Mouse (Mus musculus): ENCODE data around the gene Snx21.
A peak's percentile ranks its signal among the peaks of the same experiment; 100 is the strongest.

The Snx21 gene

DNA sequence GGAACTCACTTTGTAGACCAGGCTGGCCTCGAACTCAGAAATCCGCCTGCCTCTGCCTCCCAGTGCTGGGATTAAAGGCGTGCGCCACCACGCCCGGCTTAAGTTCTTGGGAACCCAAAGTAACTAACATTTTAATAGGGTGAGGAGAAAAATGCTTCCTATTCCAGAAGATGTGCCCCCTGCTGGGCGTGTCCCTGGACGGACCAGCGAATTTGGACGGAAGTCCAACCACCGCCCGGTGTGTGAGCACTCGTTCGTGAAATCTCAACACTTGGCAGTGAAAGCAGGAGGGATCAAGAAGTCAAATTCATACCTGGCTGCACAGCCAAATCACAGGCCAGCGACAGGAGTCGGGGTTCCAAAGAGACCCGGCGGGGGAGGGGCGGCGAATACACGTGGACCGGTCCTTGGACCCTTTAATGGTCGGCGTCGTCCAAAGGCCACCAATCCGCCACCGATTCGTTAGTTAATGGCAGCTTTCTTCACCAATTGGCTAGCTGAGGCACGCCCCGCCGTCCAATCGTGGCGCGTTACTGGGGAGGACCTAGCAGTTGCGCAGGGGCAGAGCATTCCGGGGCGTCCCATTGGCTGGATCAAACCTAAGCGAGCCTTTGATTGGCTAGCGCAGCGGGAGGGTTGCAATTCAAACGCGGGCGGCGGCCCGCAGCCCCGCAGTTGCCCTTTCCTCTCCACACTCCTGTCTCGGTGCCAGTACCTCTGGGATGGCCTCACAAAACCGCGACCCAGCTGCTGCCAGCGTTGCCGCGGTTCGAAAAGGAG lies 16.2 kb upstream of the Snx21 start, which contains the start of gene Ube2c:
Gene Ube2c, plus strand, starts transcription at position 641 of the 780 bp plus-strand sequence.
- peak; percentile 69 for DNase-seq (ENCODE audit: extremely low read depth, low read depth, low spot score)

DNA sequence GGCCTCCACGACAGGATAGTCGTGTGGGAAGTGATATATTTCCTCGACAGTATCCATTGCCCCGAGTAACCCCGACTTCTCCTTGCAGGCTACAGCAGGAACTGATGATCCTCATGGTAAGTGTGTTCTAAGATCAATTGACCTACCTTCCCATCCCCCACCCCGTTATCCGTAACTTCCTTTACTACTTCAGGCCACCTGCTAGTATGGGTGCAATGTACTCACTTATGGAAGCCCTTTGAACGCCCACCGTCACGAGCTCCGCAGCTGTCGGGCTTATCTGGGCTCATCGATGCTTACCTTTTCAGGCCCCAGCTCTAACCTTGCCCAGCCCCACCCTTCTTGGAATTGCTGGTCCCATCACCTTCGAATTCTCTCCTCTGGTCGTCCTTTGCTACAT lies 15.3 kb upstream of the Snx21 start:
- DNase-seq (ENCODE audit: extremely low read depth, low read depth, low spot score) = no peak

DNA sequence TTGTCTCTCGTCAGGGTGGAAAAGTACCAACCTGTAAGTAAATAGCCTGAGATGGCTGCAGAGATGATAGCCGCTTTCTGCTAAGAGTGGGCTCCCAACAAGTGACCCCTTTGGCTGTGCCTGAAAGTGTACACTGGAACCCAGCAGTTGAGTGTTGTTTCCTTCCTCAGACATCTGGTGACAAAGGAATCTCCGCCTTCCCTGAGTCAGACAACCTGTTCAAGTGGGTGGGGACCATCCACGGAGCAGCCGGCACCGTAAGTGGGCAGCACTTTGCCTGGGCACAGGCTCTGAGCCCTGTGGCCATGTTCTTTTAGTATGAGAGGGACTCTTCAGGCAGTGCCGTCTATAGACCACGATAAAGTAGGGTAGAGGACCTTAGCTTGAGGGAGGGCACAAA lies 14.5 kb upstream of the Snx21 start:
- no peak for DNase-seq (ENCODE audit: extremely low read depth, low read depth, low spot score)

DNA sequence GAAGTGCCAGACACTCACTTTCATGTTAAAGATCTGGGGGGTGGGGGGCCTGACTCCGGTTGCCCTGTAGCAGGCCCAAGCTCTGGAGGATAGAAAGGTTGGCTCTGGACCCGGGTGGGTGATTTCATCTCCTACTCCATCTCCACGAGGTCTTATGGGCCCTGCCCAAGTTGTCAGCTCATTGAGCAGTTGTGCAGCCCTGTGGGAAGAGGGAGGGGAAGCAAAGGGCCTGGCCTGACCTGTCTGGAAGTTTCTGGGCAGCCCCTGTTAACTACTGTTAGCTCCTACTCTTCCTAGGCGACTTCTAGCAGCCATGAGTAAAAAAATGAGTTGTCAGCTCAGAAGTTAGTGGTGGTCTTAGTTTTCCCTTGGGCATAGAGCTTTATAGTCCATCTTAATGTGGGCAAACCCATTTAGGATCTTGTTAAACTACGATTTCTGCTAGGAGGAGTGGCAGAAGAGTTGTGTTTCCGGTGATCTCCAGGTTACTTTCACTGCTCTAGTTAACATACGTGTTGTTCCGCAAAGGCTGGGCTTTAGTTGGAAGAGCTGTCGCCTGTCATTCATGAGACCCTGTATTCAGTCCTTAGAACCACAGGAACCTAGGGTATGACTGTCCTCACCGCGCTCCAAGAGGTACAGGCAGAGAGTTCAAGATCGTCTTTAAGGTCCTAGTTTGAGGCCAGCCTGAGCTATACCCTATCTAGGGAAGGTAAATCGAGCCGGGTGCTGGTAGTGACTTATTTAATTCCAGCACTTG lies 12.2 kb upstream of the Snx21 start:
- no peak for DNase-seq (ENCODE audit: extremely low read depth, low read depth, low spot score)

DNA sequence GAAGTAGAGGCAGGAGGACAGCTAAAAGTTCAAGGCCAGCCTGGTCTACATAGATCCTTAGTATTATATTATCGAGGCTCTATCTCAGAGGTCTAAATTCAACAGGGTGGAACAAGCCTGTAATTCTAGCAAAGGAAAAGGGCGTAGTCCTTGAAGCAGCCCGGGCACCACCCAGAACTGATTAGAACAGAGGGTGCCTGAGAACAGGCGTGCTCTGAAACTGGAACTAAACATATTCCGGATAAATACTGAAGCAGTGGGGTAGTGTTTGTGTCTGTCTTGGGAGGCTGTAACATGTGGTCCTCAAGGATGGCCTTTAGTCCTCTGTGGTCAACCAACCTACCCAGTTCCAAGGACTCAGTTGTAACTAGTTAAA lies 11.6 kb upstream of the Snx21 start:
- DNase-seq (ENCODE audit: extremely low read depth, low read depth, low spot score) = no peak

DNA sequence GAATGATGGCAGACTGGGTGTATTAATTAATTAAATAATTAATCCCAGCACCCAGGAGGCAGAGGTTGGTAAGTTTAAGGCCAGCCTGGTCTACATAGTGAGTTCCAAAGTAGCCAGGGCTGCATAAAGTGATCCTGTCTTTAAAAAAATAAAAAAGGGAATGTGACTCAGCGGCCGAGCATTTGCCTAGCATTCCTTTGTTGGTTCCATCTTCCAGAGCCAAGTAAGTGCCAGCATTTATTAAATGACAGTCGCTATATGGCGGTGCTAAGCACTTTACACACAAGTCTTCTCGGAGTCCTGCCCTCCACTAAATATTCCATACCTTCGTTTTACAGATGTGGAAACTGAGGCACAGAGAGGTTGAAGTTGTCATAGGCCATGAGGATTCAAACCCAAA lies 9.5 kb upstream of the Snx21 start:
- no peak for DNase-seq (ENCODE audit: extremely low read depth, low read depth, low spot score)

DNA sequence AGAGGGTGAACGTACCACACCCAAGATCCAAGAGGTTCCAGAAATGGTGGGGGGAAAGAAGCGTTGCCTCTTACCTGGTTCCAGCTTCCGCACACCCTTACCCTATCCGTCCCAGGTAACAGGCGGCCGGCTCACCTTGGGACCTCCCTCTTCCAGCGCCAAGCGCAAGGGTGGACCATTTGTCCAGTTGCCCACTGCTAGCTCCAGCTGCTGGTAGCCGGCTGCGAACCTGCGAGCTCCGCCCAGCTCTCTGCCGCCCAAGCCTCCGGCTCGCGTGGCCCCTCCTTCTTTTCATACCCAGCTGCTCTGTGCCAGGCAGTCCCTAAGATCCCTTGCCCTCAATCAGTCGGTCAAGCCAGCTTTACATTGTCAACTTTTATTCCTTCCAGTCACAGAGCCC lies 8.8 kb upstream of the Snx21 start:
- no peak for DNase-seq (ENCODE audit: extremely low read depth, low read depth, low spot score)

DNA sequence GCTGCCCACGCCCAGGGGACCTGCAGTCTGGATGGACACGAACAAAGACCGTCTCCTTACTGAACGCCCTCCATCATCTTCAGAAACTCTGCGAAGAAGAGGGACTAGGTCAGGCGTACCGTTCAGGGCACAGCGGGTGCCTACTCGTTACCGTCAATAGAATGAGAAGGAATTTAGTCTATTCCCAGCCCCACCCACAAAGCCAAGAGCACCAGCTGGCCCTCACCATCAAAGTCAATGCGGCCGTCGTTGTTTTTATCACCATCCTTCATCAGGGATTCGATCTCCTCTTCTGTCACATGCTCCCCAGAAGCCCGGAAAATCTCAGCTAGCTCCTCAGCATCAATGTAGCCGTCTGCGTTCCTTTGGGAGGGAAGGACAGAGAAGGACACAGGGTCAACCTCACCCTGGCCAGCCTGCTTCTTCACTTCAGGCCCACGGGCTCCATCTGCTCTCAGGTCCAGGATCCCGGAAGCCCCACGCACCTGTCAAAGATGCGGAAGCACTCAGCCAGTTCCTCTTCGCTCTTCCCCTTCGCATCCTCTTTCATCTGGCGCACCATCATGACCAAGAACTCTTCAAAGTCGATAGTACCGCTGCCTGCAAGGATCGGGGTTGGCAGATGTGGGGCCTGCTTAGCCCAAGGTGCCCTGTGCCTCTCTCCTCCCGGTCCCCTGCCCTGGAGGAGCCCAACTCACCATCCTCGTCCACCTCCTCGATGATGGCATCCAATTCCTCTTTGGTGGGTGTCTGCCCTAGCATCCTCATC lies 8.2 kb upstream of the Snx21 start:
- DNase-seq (ENCODE audit: extremely low read depth, low read depth, low spot score) = no peak

DNA sequence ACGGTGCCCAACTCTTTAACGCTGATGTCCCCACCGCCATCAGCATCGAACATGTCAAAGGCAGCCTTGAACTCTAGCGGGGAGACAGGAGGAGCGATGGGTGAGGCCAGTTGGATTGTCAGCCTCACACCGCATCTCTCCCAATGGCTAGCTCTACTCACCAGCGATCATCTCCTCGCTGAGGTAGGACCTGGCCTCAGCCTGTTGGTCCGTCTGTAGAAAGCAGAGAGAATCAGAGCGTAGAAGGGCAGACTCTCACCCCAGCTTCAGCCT lies 7.7 kb upstream of the Snx21 start:
- no peak for DNase-seq (ENCODE audit: extremely low read depth, low read depth, low spot score)

DNA sequence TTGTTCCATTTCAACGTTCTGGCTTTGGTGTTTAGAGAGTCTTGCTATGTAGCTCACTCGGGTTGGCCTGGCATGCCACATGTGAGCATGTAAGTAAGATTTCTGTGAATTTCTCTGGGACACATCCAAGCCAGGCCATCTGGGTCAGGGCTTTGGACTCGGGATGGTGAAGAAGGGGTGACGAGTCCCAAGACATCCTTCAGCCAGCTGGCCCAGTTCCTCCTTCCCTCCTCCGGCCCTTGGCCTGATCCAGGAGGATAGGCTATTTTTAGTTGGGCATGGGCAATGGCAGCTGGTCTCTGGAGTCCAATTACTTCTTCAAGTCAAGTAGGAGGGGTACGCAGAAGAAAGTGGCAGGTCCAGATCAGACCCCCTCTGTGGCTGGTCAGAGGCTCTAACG lies 6.8 kb upstream of the Snx21 start:
- DNase-seq (ENCODE audit: extremely low read depth, low read depth, low spot score) = no peak

DNA sequence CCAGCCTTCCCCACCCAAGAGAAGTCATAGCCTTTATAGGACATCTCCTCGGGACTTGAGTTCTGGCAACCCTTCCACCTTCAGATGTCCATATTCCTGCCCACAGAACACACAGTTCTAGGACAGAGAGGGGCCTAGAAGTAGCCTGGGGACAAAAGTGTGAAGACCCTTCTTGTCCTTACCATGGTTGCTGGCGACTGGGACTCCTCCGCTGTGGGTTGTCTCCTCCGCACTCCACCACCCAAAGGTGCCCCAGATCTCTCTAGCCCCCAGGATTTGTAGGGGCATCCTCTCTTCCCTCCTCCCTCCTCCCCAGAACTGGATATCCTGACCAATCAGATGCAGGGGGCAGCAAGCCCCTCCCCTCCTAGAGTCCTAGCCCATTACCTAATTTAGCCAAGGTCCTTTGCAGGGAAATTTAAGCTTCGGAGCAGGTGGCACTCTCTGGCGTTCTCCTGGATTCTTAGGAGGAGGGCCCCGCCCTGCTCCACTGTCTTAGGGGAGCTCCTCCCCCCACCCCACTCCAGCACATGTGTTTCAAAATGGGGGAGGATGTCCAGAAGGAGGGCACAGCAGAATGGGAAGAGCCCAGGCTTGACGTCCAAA lies 6.0 kb upstream of the Snx21 start, which contains the start of gene Tnnc2:
Gene Tnnc2, minus strand, starts transcription at position 487 of the 606 bp plus-strand sequence.
- no peak for DNase-seq (ENCODE audit: extremely low read depth, low read depth, low spot score)

DNA sequence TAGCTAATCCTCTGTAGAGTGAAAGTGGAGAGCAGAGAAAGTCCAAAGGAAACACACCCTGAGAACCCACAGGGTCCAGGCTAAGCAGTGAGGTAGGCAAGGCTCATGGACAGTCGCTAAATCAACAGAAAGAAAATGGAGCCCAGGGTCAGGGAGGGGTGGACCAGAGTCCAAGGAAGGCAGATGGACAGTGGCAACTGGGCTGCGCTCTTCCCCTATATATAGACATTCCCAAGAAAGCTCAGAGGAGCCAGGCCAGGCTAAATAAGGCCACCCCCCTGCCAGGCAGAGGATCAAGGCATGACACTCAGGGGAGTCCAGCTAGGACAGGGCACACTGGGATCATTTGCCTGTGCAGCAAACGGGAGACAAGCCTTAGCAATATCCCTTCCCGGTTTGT lies 3.7 kb upstream of the Snx21 start:
- DNase-seq (ENCODE audit: extremely low read depth, low read depth, low spot score) = no peak

DNA sequence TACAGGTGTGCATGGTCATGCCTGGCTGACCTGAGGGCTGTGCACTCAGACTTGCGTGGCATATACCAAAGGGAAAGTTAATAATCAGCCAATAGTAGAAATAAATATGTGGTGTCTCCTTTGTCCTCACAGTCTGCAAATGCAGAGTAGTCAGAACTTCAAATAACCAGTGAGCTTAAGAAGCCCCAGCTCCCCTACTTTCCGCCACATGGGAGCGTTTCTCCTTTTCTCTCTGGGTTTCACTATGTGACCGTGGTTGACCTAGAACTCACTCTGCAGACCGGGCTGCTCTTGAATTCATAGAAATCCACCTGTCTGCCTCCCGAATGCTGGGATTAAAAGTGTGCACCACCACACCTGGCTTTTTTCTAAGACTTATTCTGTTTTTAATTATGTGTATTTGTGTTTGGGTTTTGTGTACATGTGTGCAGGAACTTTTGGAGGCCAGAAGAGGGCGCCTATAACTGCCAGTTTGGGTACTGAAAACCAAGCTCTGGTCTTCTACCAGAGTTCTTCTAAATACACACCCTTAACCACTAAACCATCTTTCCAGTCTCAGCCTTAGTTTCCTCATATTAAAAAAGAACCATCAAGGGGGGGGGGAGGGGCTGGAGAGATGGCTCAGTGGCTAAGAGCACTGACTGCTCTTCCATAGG lies 1.6 kb upstream of the Snx21 start:
- DNase-seq (ENCODE audit: extremely low read depth, low read depth, low spot score) = no peak

DNA sequence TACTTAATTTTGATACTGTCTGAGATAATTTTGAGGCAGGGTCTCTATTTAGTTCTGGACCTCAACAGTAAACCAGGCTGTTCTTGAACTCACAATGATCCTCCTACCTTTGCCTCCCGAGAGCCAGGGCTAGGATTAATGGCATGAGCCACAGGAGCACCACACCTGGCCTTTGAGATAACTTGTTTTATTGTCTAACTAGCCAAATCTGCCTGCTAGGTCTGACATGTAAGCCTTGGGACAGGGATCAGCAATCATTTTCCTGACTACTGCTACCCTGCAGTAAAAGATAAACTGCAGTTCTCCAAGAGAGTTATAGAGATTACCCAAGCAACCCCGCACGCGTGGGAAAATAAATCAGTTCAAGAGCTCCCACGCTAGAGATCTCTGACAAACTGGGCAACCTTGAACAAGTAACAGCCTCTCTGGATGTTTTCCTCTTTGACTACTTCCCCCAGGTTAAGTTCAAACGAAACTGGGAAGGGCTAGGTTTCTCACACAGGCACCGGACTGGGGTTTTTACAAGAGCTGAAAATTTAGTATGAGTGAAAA lies 678 bp upstream of the Snx21 start:
- no peak for DNase-seq (ENCODE audit: extremely low read depth, low read depth, low spot score)

DNA sequence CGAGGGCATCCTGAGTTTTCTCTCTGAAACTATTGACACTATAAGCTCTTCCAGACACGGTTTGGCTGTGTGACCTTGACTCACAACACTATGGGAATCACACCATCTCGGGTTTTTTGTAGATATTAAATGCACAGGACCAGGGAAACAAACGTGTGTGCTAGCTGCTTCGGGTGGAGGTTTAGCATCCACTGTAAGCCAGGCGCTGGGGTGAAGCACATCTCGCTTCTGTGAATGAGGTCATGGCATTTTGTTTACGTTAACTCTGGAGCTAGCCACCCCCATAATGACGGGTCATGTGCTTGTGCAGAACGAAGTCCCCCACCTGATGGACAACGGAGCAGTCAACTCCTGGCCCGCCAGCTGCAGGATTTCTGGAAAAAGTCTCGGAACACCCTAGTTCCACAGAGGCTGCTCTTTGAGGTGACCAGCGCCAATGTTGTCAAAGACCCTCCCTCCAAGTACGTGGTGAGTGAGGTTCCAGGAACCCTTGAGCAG lies 814 bp downstream of the Snx21 start:
- no peak for DNase-seq (ENCODE audit: extremely low read depth, low read depth, low spot score)

DNA sequence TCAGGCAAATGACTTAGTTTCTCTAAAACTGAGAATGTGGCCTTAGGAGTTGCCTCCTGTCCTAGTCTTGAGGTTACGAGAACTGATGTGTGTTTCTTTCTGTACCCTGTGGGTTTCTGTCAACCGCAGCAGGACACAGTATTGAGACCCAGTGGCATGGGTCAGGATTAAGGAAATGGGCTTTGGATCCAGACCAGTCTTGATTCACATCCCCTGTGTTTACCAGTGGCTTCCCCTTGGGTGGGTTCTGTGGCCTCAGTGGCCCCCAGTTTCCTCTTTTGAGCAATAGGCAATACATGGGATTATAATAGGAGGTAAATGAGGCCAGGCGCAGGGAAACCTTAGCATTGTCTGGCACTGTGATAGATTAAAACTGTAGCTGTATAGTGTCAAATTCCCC lies 1.4 kb downstream of the Snx21 start:
- no peak for DNase-seq (ENCODE audit: extremely low read depth, low read depth, low spot score)

DNA sequence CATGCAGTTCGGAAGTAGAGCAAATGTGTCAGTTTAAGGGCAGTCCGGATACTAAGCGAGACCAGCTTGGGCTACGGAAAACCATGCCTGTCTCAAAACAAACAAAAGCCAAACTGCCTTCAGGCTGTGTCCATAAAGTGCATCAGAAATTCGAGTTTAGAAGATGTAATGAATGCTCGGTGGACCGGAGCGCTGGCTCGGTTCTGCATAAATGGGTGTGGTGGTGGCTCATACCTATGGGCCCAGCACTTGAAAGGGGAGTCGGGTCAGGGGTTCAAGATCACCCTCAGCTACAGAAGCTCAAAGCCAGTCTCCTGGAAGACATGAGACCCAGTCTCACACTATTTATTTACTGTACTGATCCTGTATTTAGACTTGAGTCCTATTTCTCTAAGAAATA lies 2.2 kb downstream of the Snx21 start:
- DNase-seq (ENCODE audit: extremely low read depth, low read depth, low spot score) = no peak

DNA sequence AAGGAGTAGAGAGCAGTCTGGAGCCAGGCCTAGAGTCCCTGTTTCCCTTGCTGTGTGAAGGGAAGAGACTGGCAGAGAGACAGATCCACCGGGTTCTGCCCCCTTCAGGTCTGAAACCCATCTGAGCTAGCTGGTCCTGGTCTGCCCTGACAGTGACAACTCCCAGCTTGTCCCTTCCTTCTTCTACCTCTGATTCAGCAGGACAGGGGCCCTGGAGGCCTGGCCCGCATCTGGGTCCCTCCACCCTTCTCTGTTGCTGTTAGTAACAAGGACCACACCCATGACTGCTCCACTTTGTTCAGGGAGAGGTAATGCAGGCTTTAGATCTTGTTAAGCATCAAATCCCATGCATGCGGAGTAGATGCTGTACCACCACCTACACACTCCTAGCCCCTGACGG lies 2.8 kb downstream of the Snx21 start:
- no peak for DNase-seq (ENCODE audit: extremely low read depth, low read depth, low spot score)

DNA sequence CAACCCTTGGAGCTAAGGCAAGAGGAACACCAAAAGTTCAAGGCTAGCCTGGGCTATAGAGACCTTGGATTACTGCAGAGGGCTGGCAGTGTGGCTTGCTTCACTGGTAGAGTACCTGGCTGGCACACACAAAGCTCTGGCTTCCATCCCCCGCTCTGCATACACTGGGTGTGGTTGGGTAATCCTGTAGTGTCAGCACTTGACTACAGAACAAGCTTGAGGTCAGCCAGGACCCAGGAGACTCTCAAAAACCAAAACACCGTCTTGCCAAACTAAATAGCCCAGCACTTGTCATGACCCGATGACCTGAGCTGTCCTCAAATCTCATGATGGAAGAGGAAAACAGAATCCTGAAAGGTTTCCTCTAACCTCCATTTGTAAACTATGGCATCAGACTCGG lies 4.8 kb downstream of the Snx21 start:
- DNase-seq (ENCODE audit: extremely low read depth, low read depth, low spot score) = peak; percentile 70

DNA sequence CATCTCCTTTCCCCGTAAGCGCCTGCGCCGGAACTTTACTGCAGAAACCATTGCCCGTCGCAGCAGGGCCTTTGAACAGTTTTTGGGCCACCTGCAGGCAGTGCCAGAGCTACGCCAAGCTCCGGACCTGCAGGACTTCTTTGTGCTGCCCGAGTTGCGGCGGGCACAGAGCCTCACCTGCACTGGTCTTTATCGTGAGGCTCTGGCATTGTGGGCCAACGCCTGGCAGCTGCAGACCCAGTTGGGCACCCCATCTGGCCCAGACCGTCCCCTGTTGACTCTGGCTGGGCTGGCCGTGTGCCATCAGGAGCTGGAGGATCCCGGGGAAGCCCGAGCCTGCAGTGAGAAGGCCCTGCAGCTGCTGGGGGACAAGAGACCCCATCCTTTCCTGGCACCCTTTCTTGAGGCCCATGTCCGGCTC lies 6.2 kb downstream of the Snx21 start:
- DNase-seq (ENCODE audit: extremely low read depth, low read depth, low spot score) = no peak
